Mouse (Mus musculus) kidney, adult 2 months (tissue): ENCODE results near the gene Spats2. TPM values are rescaled to one million over a fixed set of nuclear protein-coding genes. Genes with fewer than 3 reads are reported as not detected.
"Not testable (repeated sequence)": the region's sequence is repeated elsewhere in the genome, so short reads cannot be mapped to it uniquely, and the experiment has no call there.

Experiments used
- DNase-seq: peaks from one replicate; pipeline ENCODE4 v3.0.0; 2021
- H3K27ac ChIP-seq: fragments of 200-500 bp; 2 replicates; pipeline ENCODE4 v1.5.1; 2012; ENCODE audit warnings: low read depth, low read length, control low read depth, inconsistent platforms; ENCODE audit not compliant: insufficient read depth
- H3K27me3 ChIP-seq: fragments of 200-500 bp; replicated peaks from 2 replicates; pipeline ENCODE4 v1.6.1; 2012; ENCODE audit warnings: mild to moderate bottlenecking, moderate library complexity, low read length, inconsistent platforms; ENCODE audit not compliant: control insufficient read depth, insufficient read depth
- H3K36me3 ChIP-seq: fragments of 200-500 bp; 2 replicates; pipeline ENCODE4 v1.6.1; 2012; ENCODE audit warnings: mild to moderate bottlenecking, moderate library complexity, low read length, inconsistent platforms; ENCODE audit not compliant: control insufficient read depth, insufficient read depth
- H3K4me1 ChIP-seq: fragments of 200-500 bp; 2 replicates; pipeline ENCODE4 v1.6.1; 2011; ENCODE audit warnings: low read length; ENCODE audit not compliant: control insufficient read depth, insufficient read depth
- H3K4me3 ChIP-seq: fragments of 200-500 bp; 2 replicates; pipeline ENCODE4 v1.5.1; 2011; ENCODE audit warnings: mild to moderate bottlenecking, low read depth, low read length, control low read depth; ENCODE audit not compliant: insufficient read depth
- CTCF ChIP-seq: fragments of 200-500 bp; conservative IDR thresholded peaks from 2 replicates; pipeline ENCODE4 v1.5.1; 2011; ENCODE audit warnings: low read depth, mild to moderate bottlenecking, control low read depth, low read length, moderate library complexity, mixed read lengths; ENCODE audit not compliant: insufficient read depth, insufficient read length
- POLR2A ChIP-seq: fragments of 200-500 bp; IDR thresholded peaks from one replicate; pipeline ENCODE4 v1.6.1; 2011; ENCODE audit warnings: low read depth, low read length, control low read depth
- WGBS: fragments of 180-500 bp; shearing (Covaris S2); methylation state at CpG from one replicate; pipeline ENCODE4 v1.1.7; 2018; 5-methylcytosine and 5-hydroxymethylcytosine counted together
- polyA plus RNA-seq: library from polyadenylated mRNA; depleted of rRNA; stranded (reverse); fragments of >200 nt; gene quantifications from 2 replicates; pipeline ENCODE4 v1.2.3, GENCODE M21; 2012; rRNA removed

Spats2 gene
- 8.6 and 10.0 TPM in 2 replicates for polyA plus RNA-seq

- no peaks in the 10 kb centered on the region; the same call in 1 of the 2 replicates for H3K4me1 ChIP-seq
- TF ChIP-seq CTCF = no peak
- no peak for TF ChIP-seq POLR2A
- no peaks in the 10 kb centered on the region for H3K36me3 ChIP-seq
- no peaks in the 10 kb centered on the region for H3K27me3 ChIP-seq
- under 1% methylated on average over 12 of the region's 12 CpGs for WGBS
- peak within 1 kb of the TSS; percentile 86 for H3K27ac ChIP-seq
- peak within 1 kb of the TSS; percentile 83 for H3K4me3 ChIP-seq
- DNase-seq = no peak
Observed at GRCm38 (mm10) chr15:99125711-99126080, at the start of gene Spats2. Spats2 (plus strand) TSS chr15:99125916.

GRCm38 (mm10) chr15:99076011-99076410 is 49.7 kb upstream of the Spats2 start:
- not testable (repeated sequence) for H3K36me3 ChIP-seq, H3K27ac ChIP-seq, H3K27me3 ChIP-seq, DNase-seq, H3K4me3 ChIP-seq, H3K4me1 ChIP-seq
- 95% methylated on average over 3 of the region's 3 CpGs for WGBS

GRCm38 (mm10) chr15:99078181-99078910 is 47.4 kb upstream of the Spats2 start:
- no peaks in the 10 kb centered on the region for H3K27me3 ChIP-seq
- H3K4me3 ChIP-seq = no peak overlapping the region
- no peak for DNase-seq
- no peaks in the 10 kb centered on the region for H3K4me1 ChIP-seq
- TF ChIP-seq CTCF = no peak
- no peak for TF ChIP-seq POLR2A
- 76% methylated on average over 15 of the region's 15 CpGs for WGBS
- H3K36me3 ChIP-seq = no peaks in the 10 kb centered on the region
- H3K27ac ChIP-seq = no peak overlapping the region

- H3K4me3 ChIP-seq = no peak overlapping the region
- H3K36me3 ChIP-seq = no peaks in the 10 kb centered on the region
- H3K27me3 ChIP-seq = no peaks in the 10 kb centered on the region
- no peak overlapping the region for H3K27ac ChIP-seq
- 78% methylated on average over 3 of the region's 3 CpGs for WGBS
- TF ChIP-seq CTCF = no peak
- no peak for TF ChIP-seq POLR2A
- DNase-seq = no peak
- peaks cover 9% of the 10 kb centered on the region; the same call in 1 of the 2 replicates for H3K4me1 ChIP-seq
Observed at GRCm38 (mm10) chr15:99079804-99080203, 45.9 kb upstream of the Spats2 start.

GRCm38 (mm10) chr15:99082322-99082721 is 43.4 kb upstream of the Spats2 start:
- peaks cover 9% of the 10 kb centered on the region; the same call in 1 of the 2 replicates for H3K4me1 ChIP-seq
- no peak for DNase-seq
- H3K27me3 ChIP-seq = no peaks in the 10 kb centered on the region
- no peak overlapping the region for H3K4me3 ChIP-seq
- no peak for TF ChIP-seq CTCF
- no peak for TF ChIP-seq POLR2A
- no peaks in the 10 kb centered on the region for H3K36me3 ChIP-seq
- WGBS = 96% methylated on average over 12 of the region's 12 CpGs
- H3K27ac ChIP-seq = no peak overlapping the region

- WGBS = 84% methylated on average over 16 of the region's 16 CpGs
- no peak overlapping the region for H3K4me3 ChIP-seq
Observed at GRCm38 (mm10) chr15:99082840-99083239, 42.9 kb upstream of the Spats2 start.

GRCm38 (mm10) chr15:99083258-99083657 is 42.5 kb upstream of the Spats2 start:
- peak; percentile 70 for DNase-seq

More at GRCm38 (mm10) chr15:99082840-99083239, 42.9 kb upstream of the Spats2 start:
- no peaks in the 10 kb centered on the region for H3K36me3 ChIP-seq
- no peak for DNase-seq
- no peak overlapping the region for H3K27ac ChIP-seq
- H3K27me3 ChIP-seq = no peaks in the 10 kb centered on the region
- H3K4me1 ChIP-seq = peaks cover 9% of the 10 kb centered on the region; the same call in 1 of the 2 replicates
- no peak for TF ChIP-seq POLR2A
- no peak for TF ChIP-seq CTCF

More at GRCm38 (mm10) chr15:99083258-99083657, 42.5 kb upstream of the Spats2 start:
- Histone ChIP-seq H3K27ac (no peak overlapping the region), H3K4me1 (peaks cover 9% of the 10 kb centered on the region; the same call in 1 of the 2 replicates), H3K27me3 (no peaks in the 10 kb centered on the region), H3K36me3 (no peaks in the 10 kb centered on the region), H3K4me3 (no peak overlapping the region)
- WGBS = 62% methylated on average over 9 of the region's 9 CpGs
- no peak for TF ChIP-seq POLR2A
- peak; percentile 92 for TF ChIP-seq CTCF
